Mouse (Mus musculus): ENCODE measurements around the gene Inafm1. TPM values are rescaled to one million over a fixed set of nuclear protein-coding genes. Genes with fewer than 3 reads are reported as not detected.

Gene Inafm1
- polyA plus RNA-seq, 1 experiment = not detected

DNA sequence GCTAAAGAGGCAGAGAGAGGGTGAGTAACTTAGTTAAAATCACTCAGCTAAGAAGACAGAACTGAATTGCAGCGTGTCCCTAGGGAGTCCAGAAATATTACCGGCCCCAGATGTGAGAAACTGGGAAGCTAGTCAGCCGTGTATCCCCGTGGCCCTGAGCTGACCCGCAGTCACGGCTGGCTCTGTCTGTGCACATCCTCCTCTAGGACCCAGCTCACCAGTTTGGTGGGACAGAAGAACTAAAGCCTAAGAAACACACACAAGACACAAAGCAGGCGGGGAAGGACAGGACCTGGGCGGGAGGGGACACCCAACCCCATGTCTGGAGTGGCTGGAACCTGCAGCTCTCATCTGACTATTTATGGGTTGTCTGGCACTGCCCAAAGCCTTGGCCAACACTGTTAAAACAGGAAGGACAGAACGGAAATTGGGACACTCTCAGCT is 33.8 kb downstream of the Inafm1 start:
- 71% methylated on average over 9 of the region's 9 CpGs for WGBS
- Histone ChIP-seq H3K4me3 (ENCODE audit: insufficient read depth, low read depth, low read length) (no peak overlapping the region), H3K4me1 (ENCODE audit: control insufficient read depth, insufficient read depth, low read length) (no peaks in the 10 kb centered on the region), H3K27ac (ENCODE audit: insufficient read depth, low read depth, low read length) (no peak overlapping the region)
- no peak for TF ChIP-seq POLR2A (IDR thresholded peaks at IDR 0.05; ENCODE audit: insufficient read depth, low read depth, low read length)
- TF ChIP-seq CTCF (IDR thresholded peaks at IDR 0.05; ENCODE audit: insufficient read depth, low read depth, low read length) = no peak

- 63% methylated on average over 5 of the region's 5 CpGs for WGBS
- TF ChIP-seq CTCF (IDR thresholded peaks at IDR 0.05; ENCODE audit: insufficient read depth, low read depth, low read length) (no peak), POLR2A (IDR thresholded peaks at IDR 0.05; ENCODE audit: insufficient read depth, low read depth, low read length) (no peak)
- H3K27ac ChIP-seq (ENCODE audit: insufficient read depth, low read depth, low read length) = no peak overlapping the region
- H3K4me3 ChIP-seq (ENCODE audit: insufficient read depth, low read depth, low read length) = no peak overlapping the region
- H3K4me1 ChIP-seq (ENCODE audit: control insufficient read depth, insufficient read depth, low read length) = no peaks in the 10 kb centered on the region
Observed at GRCm38 (mm10) chr7:16229869-16230268, 43.5 kb downstream of the Inafm1 start.

Other genes with a start within 250 kb of the Inafm1 start
- gene Bicra, start 225.7 kb downstream of the Inafm1 start, polyA plus RNA-seq (2012; ENCODE audit: insufficient read depth, insufficient read length, low replicate concordance, missing spikeins) = not detected in 2 replicates
- not detected in 2 replicates for gene Zfp541, start 211.8 kb downstream of the Inafm1 start, polyA plus RNA-seq (2012; ENCODE audit: insufficient read depth, insufficient read length, low replicate concordance, missing spikeins)
- gene Napa, start 175.2 kb downstream of the Inafm1 start, polyA plus RNA-seq (2012; ENCODE audit: insufficient read depth, insufficient read length, low replicate concordance, missing spikeins) = not detected in 2 replicates
- gene Kptn, start 153.7 kb downstream of the Inafm1 start, polyA plus RNA-seq (2012; ENCODE audit: insufficient read depth, insufficient read length, low replicate concordance, missing spikeins) = not detected in 2 replicates
- not detected in 2 replicates for gene Slc8a2, start 143.8 kb downstream of the Inafm1 start, polyA plus RNA-seq (2012; ENCODE audit: insufficient read depth, insufficient read length, low replicate concordance, missing spikeins)
- gene Meis3, start 98.5 kb downstream of the Inafm1 start, polyA plus RNA-seq (2012; ENCODE audit: insufficient read depth, insufficient read length, low replicate concordance, missing spikeins) = not detected in 2 replicates
- not detected in 2 replicates for gene Dhx34, start 51.6 kb downstream of the Inafm1 start, polyA plus RNA-seq (2012; ENCODE audit: insufficient read depth, insufficient read length, low replicate concordance, missing spikeins)
- gene C5ar2, start 29.5 kb downstream of the Inafm1 start, polyA plus RNA-seq (2012; ENCODE audit: insufficient read depth, insufficient read length, low replicate concordance, missing spikeins) = not detected in 2 replicates
- gene C5ar1, start 14.1 kb downstream of the Inafm1 start, polyA plus RNA-seq (2012; ENCODE audit: insufficient read depth, insufficient read length, low replicate concordance, missing spikeins) = not detected in 2 replicates
- not detected in 2 replicates for gene Ccdc9, start 13.2 kb upstream of the Inafm1 start, polyA plus RNA-seq (2012; ENCODE audit: insufficient read depth, insufficient read length, low replicate concordance, missing spikeins)
- not detected in 2 replicates for gene Bbc3, start 34.8 kb upstream of the Inafm1 start, polyA plus RNA-seq (2012; ENCODE audit: insufficient read depth, insufficient read length, low replicate concordance, missing spikeins)
- not detected in 2 replicates for gene Sae1, start 114.2 kb upstream of the Inafm1 start, polyA plus RNA-seq (2012; ENCODE audit: insufficient read depth, insufficient read length, low replicate concordance, missing spikeins)
- gene Zc3h4, start 127.3 kb upstream of the Inafm1 start, polyA plus RNA-seq (2012; ENCODE audit: insufficient read depth, insufficient read length, low replicate concordance, missing spikeins) = 372 TPM in 1 of 2 replicates, not detected in the other
- gene Tmem160, start 179.2 kb upstream of the Inafm1 start, polyA plus RNA-seq (2012; ENCODE audit: insufficient read depth, insufficient read length, low replicate concordance, missing spikeins) = not detected in 2 replicates
- not detected in 2 replicates for gene Npas1, start 204.1 kb upstream of the Inafm1 start, polyA plus RNA-seq (2012; ENCODE audit: insufficient read depth, insufficient read length, low replicate concordance, missing spikeins)

Measured in olfactory bulb, adult 2 months (tissue).